Mouse (Mus musculus) adrenal gland, adult 8-10 months (tissue): ENCODE measurements around the gene 3110082I17Rik. TPM values are rescaled to one million over a fixed set of nuclear protein-coding genes. Genes with fewer than 3 reads are reported as not detected.

Experiments
- DNase-seq: peaks from one replicate; pipeline ENCODE4 v3.0.0; 2022
- total RNA-seq, 4 experiments: library from RNA; stranded (reverse); gene quantifications; 2 replicates each; pipeline ENCODE4 v1.2.4; 2022

Gene 3110082I17Rik
- 10 to 100 TPM in 3 of 4 experiments, 1 to 10 TPM in 1; 7.3 to 20.6 (median 14.4) TPM for total RNA-seq

DNA sequence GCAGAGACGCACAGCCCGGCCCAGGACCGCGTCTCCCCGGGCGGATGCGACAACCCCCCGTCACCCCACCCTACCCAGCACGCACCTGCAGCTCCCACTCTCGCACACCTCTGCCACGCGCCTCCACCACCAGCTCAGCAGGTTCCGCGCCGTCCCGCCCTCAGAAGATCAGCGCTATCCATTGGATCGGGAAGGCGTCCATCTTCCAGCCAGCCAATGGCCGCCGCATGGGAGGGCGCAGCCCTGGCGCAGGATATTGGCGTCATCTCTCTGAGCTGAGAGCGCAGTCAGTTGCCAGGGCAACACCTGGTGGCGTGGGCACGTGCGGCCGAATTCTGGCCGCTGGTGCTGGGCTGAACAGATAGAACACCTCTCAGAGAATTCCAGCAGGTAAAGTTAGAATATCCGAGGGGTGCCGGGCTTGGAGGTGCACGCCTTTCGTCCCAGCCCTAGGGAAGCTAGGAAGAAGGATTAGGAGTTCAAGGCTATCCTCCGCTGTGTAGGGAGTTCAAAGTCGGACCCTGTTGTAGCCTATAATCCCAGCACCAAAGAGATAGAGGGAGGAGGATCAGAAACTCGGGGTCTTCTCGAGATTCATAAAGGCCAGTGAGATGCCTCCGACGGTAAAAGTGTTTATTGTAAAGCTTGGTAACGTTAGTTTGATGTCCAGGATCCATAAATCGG is at the start of gene 3110082I17Rik:
TSS of gene 3110082I17Rik (minus strand) at position 144 of the 684 bp plus-strand sequence.
- peak; percentile 96 for DNase-seq

DNA sequence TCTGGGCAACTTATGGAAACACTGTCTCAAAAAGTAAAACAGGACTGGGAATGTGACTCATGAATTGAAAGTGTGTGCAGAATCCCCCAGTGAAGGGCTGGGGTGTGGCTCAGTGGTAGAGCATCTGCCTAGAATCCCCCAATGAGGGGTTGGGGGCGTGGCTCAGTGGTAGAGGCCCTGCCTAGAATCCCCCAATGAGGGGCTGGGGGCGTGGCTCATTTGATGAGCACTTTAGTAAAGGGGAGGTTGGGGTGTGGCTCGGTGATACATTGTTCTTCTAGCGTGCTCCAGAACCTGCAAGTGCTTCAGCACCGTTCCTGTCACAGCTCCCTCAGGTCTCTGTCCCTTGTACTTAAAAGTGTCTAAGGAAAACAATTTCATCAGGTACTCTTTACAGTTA is 45.9 kb upstream of the 3110082I17Rik start:
- DNase-seq: no peak

DNA sequence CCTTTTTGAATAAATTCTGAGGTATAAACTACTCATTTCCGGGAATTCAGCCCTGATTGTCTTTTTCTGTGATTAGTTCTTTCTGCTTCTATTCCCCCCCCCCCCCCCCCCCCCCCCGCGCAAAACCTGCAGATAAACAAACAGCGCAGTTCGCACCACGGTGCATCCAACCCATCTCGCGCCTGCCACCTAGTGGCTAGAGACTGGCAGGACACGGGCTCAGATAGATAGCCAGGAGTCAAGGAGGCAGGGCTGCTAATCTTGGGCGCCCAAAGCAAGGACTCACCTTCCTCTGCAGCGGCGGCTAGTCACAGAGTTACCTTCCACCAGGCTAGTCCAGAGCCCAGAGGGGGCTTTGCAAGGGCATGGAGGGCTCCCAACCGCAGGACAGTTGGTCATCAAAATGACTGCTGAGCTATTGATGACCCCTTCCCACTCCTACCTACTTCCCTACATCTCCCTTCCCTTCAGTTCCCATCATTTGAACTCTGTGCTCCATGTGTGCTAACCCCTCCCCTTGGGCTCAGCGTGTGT is 44.8 kb upstream of the 3110082I17Rik start:
- peak; percentile 57 for DNase-seq

DNA sequence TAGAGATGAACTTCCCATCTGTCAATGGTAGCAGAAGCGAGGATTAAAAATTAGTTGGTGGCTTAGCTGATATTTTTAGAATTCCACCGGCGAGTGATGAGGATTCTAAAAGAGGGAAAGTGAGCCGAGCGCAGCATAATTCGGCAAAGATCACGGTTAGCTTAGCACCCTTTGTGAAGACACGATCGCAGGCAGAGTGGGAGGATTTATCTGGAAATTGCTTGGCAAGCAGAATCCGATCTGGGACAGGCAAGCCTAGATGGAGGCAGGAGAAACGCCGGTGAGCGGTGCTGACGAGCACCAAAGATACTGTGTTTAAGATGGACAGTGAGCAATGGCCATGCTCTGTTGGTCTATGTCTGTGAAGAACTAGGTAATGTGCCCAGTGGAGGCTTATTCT is 42.0 kb upstream of the 3110082I17Rik start:
- no peak for DNase-seq

DNA sequence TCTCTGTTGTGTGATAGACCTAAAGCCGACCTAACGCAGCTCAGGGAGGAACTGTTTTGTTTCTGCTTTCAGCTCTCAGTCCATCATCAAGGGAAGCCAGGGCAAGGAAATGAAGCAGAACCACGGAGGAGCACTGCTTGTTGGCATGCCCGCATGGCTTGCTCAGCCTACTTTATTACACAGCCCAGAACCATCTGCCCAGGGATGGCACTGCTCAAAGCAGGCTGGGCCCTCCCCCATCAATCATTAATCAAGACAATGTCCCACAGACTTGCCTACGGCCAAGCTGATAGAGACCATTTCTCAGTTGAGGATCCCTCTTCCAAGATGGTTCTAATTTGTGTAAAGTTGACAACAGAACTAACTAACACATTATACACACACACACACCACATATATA is 38.5 kb upstream of the 3110082I17Rik start:
- DNase-seq: no peak

DNA sequence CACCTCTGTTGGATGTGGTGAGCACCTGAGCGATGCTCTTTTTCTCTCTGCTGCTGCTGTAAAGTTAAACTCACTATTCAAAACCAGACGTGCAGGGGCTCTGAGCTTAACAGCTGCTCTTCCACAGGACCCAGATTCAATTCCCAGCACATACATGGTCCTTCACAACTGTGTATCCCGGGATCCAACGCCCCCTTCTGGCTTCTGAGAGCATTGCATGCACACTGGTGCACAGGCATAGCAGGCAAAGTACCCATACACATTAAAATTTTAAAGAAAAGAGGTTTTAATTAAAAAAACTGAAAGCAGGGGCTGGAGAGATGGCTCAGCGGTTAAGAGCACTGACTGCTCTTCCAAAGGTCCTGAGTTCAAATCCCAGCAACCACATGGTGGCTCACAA is 36.6 kb upstream of the 3110082I17Rik start:
- no peak for DNase-seq

DNA sequence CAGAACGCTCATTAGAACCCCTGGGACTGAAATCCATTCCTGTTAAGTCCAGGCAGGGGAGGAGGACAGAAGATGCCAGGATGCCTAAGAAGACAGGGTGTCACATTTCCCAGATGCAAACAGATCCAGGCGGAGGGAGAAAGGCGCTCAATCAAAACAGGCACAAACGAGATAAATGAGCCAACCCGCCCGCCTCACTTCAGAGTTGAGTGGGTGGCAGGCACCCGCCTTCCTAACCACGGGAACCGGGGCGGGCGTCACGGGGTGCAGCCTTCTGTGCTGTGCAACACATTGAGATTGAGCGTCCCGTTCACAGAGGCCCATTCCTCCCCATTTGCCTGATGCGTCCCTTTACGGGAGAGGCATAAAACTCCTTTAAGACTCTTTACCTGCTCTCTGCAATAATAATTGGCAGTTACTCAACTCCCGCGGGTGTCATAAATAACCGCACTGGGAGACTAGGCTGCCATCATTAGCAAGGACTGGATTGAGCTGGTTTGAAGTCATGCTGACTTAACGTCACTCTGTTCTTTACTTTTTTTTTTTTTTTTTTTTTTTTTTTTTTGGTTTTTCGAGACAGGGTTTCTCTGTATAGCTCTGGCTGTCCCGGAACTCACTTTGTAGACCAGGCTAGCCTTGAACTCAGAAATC is 34.8 kb upstream of the 3110082I17Rik start:
- DNase-seq: no peak

DNA sequence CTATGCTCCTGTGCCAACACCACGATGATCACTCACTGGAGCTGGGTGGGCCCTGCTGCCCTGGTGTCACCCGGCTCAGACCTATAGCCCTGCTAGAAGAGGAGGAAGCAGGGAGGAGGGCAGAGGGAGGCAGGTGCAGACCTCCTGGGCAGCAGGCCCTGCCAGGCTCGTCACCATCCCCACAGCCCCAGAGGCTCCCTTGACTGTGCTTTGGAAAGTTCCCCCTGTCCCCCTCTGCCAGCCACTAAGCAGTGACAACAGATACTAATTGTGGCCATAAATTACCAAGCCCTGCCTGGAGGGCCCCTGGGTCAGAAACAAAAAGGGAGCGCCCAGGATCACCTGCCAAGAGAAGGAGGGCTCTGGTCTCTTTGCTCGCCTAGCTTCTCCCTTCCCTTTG is 33.4 kb upstream of the 3110082I17Rik start:
- no peak for DNase-seq

DNA sequence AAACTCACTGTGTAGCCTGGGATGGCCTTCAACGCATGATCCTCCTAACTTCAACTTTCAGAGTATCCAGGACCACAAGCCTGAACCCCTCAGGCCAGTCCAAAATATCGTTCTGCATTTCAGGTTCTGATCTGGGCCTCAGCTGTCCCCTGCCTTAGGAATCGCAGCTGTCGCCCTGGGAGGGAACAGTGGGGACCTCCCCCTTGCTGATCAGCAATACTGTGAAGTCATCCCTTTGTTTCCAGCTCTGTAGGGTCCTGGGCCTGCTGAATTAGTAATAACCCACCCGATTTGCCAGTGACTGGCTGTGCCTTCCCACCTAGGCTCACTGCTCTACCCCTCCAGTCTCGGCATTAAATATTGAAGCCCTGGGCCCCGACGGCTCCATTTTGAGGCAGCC is 31.0 kb upstream of the 3110082I17Rik start:
- no peak for DNase-seq

DNA sequence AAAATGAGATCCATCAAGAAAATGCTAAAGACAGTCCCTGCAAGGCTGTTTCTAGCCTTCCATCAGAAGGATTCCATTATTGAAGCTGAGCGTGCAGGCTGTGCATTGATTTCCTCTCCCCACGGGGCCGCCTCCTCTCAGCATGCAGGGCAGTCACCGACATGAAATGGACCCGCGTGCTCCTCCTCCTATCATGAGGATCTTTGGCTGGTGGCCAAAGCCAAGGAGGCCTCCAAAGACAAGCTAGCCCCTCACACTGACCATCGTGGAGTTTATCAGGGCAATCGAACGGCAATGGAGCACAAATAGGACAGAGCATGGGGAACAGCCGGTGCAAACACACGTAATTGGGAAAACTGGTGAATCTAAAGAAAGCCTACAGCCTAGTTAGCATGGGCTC is 29.8 kb upstream of the 3110082I17Rik start:
- no peak for DNase-seq

DNA sequence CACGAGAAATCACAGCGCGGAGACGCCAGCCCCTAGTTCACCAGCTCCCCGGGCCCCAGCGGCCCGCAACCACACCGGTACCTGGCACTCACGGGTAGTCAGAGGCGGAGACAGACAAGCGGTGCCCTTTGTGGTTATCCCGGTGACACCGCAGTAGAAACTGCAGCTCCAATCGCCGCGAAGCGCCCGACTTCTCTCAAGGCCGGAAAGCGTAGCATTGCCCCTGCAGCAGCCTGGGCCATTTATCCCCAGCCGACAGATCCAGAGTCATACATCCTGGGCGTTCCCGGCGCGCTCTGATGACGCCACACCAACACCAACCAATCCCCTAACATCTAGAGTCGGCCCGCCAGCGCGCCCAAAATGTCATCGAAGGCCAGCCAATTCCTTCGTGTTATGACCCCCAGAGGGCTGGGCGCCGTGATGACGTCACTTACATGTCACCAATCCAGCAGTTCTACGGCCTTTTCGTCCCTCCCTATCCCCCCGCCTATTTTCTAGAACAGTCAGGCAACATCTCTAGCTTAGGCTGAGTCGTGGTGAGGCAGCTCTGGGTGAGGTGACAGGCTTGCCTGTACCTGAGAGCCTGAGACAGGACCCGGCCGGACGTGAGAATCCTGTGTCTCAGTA is 24.0 kb upstream of the 3110082I17Rik start, which contains the start of gene Zfand2a:
TSS of gene Zfand2a (minus strand) at position 365 of the 630 bp plus-strand sequence.
- peak; percentile 100 for DNase-seq

DNA sequence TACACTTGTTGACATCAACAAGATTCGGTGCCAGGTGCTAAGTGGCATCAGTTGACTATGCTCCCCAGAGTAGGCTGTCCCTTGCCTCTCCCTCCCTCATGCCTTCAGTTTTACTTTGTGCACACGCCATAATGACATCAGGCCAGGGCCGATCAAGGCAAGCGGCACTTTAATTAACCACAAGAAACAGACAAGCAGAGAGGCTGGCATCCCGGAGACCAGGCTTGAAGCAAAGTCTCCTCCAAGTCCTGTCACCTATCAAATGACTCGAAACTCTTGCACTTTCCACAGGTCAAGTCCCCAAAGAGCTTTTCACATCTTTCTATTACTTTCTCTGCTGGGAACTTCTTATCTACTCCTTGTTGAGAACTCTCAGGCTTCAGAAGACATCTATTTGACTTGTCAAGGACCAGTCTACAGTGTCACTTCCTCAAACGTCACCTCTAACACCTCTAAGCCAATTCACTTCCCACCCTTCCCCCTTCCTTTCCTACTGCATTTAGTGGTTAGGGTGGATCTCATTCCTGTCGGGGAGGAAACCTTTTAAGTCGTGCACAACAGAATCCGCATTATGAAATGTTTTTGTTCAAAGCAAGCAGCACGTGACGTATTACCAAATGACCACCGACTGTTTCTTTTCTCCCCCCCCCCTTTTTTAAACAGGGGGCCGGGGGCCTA is 23.0 kb upstream of the 3110082I17Rik start:
- DNase-seq: no peak

DNA sequence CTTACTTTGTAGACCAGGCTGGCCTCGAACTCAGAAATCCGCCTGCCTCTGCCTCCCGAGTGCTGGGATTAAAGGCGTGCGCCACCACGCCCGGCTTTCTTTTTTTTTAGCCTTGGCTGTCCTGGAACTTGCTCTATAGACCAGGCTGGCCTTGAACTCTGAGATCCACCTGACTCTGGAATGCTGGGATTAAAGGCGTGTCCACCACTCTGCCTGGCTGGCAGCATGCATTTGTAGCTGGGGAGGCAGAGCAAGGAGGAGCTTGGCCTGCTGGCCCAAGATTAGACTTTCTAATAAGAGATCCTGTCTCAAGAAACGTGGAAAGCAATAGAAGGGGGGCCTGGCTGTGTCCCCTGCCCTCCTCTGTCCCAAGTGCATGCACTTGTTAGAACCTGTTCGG is 20.1 kb upstream of the 3110082I17Rik start:
- DNase-seq: no peak

DNA sequence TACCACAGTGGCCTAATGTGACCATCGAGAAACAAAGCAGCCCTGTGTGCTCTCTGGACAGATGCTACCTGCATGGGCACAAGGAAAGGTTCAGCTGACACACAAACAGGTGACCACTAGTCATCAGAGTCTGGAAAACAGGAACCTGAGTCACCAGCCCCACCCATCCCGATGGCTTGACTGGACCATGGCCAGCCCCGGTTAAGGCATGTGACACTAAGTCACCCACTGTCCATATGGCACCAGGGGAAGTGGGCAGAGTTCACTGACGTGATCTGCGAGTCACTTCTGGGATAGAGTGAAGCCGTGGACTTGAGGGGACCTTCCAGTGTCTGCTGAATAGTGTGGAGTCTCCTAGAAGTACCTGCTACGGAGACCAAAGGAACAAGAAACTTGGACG is 18.8 kb upstream of the 3110082I17Rik start:
- no peak for DNase-seq

DNA sequence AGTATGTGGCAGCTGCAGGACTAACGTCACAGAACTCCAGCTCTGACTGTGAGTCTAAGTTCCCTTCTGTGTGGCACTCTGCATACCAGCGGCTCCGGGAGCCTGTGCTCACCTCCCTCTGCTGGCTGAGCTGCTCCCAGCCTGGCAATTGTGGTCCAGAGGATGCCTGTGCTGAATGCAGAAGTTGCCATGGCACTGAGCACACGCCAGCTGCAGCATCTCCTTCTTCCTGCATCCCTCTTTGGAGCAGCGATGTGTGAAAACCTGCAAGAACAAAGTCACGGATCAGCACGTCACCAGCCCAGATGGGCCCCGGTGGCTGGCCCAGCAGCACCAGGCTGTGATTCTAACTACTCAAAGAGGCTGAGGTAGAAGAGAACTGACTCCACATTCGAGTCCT is 14.4 kb upstream of the 3110082I17Rik start:
- DNase-seq: no peak

DNA sequence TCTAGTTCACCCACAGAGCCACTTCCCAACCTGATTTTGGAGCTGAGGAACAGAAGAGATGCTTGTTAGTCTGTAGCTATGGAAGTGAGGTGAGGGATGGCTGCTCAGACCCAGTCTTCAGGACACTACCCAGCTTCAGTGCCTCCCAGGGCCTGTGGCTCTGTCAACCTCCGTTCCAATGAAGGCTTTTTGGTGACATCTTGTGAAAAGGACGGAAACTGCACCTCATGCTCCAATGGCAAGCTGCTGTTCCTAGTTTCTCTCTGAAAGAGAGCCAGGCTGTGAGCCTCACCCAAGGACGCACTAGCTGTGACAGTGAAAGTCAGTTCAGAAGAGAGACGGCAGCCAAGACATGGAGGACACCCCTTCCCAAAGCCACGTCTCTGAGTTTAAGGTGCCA is 7.7 kb upstream of the 3110082I17Rik start:
- peak; percentile 53 for DNase-seq

DNA sequence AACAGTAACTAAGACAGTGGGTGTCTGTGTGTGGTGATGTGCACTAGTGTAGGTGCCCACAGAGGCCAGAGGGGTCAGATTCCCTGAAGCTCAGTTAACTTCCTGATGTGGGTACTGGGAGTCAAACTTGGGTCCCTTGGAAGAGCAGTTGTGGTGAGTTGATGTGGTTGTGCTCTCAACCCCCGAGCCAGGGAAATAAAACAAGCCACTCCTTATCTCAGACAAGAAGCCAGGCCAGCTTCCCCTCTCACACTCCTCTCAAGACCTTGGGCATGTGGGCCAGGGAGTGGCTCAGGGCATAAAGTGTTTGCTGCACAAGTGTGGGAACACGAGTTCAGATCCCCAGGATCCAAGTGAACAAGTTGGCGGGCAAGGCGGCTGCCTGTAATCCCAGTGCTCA is 6.5 kb upstream of the 3110082I17Rik start:
- no peak for DNase-seq

DNA sequence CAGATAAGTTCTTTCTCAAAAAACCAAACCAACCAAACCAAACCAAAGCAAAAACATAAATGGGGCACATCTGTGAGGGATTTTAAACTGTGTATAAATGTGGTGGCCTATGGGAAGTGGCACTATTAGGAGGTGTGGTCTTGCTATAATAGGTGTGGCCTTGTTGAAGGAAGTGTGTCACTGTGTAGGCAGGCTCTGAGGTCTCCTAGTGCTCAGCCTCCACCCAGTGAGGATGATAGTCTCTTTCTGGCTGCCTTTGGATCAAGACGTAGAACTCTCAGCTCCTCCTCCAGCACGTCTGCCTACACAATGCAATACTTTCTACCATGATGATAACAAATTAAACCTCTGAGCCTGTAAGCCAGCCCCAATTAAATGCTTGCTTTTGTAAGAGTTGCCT is 6.0 kb upstream of the 3110082I17Rik start:
- no peak for DNase-seq

DNA sequence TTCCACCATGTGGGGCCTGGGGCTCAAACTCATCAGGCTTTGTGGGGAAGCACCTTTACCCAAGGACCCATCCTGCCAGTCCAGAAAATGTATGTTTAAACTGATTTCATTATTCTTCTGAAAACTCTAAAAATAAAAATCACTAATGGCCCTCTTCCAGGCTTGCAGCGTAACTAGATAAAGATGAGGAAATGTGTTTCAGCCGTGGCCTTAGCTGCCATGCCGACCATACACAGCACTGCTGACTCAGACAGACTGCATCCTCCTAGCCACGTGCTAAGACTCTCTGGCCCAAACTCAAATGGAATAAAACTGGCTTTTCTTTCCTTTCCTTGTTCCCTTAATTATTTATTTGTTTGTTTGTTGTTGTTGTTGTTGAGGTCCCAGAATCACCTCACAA is 4.5 kb upstream of the 3110082I17Rik start:
- DNase-seq: peak; percentile 48

DNA sequence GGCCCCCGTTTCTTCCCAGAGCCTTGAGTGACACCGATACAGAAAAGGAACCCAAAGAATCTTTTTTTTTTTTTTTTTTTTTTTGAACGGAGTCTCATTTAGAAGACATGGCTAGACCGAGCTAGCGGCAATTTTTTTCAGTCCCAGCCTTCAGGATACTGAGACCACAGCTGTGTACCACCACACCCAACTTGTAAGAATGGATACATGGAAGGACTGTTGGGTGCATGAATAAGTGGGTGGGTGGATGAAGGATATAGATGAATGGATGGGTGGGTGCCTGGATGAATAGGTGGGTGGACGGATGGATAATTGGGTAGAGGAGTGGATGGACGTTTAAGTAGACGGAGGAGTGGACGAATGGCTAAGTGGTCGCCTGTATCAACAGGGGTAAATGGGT is 389 bp downstream of the 3110082I17Rik start:
- no peak for DNase-seq

DNA sequence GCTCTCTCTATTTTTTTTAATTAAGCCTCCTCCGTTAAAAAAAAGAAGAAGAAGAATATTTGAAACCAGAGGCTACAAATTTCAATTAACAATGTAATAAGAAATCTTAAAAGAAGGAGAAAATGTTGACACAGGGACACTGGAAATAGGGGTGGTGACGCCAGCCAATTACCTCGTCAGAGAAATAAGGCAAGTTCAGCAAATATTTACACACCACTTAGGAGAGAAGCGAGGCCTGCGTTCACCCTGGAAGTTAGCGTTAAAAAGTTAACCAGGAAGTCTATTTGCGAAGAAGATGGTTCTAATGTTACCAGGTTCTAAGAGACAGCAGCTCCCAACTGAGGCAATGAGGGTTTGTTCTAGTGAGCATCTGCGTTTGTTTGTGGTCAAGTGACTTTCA is 3.1 kb downstream of the 3110082I17Rik start:
- DNase-seq: no peak

DNA sequence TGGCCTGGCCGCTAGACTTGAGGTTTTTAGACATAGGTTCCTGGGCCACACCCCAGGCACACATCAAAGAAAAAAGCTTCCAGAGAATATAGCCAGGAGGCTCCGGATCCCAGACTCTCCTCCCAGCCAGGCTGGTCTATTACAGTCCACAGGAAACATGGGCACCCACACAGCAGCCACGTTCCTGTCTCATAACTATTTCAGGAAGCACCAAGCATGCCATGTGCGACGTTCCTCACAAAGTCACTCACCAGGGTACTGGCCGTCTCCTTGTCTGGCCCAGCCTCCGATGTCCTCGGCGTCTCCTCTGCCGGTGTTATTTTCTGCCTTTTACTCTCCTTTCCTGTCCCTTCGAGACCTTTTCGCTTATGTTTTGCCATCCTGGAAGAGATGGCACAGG is 5.2 kb downstream of the 3110082I17Rik start:
- no peak for DNase-seq

DNA sequence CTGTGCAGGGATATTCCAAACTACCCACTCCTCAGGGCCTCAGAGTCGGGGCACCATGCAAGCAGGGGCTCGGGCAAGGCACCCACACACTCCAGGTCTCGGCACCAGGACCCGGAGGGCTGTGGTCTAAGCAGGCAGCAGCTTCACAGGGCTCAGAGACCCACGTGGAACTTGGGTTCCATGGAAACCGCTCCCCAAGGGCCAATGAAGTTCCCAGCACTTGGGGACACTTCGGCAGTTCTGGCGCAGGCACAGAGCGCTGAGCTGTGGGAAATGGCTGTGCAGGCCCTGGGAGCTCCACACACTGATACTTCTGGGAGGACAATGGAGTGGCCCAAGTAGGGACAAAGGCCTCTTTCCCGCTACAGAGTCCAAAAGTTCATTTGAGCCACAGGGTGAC is 7.3 kb downstream of the 3110082I17Rik start:
- no peak for DNase-seq
